Mouse (Mus musculus) brain, embryonic 14.5 days (tissue): ENCODE data around the gene Elobl.

Experiments used
- CTCF ChIP-seq: fragments of 200-500 bp; IDR thresholded peaks from 2 replicates; pipeline ENCODE4 v1.5.1; 2012; ENCODE audit warnings: inconsistent platforms, mild to moderate bottlenecking, moderate library complexity, borderline replicate concordance; ENCODE audit not compliant: insufficient read depth, insufficient read length; ENCODE audit errors: extremely low read depth
- POLR2A ChIP-seq: fragments of 200-500 bp; IDR thresholded peaks from 2 replicates; pipeline ENCODE4 v1.6.1; 2012; ENCODE audit warnings: mild to moderate bottlenecking, inconsistent platforms, borderline replicate concordance; ENCODE audit not compliant: poor library complexity, insufficient read depth, insufficient read length, severe bottlenecking; ENCODE audit errors: extremely low read depth

DNA sequence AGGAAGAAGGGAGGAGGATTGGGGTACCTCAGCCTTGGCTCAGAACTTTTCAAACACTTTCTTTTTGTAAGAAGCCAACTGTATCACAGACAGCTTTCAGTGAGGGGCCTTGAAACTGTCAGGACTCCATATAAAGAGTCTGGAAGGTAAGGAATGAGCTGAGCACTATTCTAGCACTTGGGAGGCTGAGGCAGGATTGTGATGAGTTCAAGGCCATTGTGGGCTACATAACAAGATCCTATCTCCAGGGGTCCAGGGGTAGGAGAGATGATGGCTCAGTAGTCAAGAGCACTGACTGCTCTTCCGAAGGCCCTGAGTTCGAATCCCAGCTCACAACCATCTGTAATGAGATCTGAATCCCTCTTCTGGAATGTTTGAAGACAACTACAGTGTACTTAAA, 15.2 kb downstream of the Elobl start:
- TF ChIP-seq POLR2A = no peak
- TF ChIP-seq CTCF = no peak
